Mouse (Mus musculus) cerebellum, adult 2 months (tissue): ENCODE measurements around the gene Efna2.

Source experiments
- CTCF ChIP-seq: fragments of 200-500 bp; IDR thresholded peaks from 2 replicates; pipeline ENCODE4 v1.5.1; 2011; ENCODE audit warnings: low read depth, mild to moderate bottlenecking, control low read depth, low read length, moderate library complexity, borderline replicate concordance; ENCODE audit not compliant: insufficient read depth
- POLR2A ChIP-seq: fragments of 200-500 bp; IDR thresholded peaks from 2 replicates; pipeline ENCODE4 v1.6.1; 2011; ENCODE audit warnings: low read length, control low read depth, borderline replicate concordance; ENCODE audit not compliant: insufficient read depth

GRCm38 (mm10) chr10:80137626-80138552 is 41.4 kb upstream of the Efna2 start:
- TF ChIP-seq CTCF (no peak), POLR2A (0 out of 2 replicates have a peak, but pooled peaks have one; percentile 18)
